Mouse (Mus musculus): ENCODE results near the gene Pagr1a.

DNA sequence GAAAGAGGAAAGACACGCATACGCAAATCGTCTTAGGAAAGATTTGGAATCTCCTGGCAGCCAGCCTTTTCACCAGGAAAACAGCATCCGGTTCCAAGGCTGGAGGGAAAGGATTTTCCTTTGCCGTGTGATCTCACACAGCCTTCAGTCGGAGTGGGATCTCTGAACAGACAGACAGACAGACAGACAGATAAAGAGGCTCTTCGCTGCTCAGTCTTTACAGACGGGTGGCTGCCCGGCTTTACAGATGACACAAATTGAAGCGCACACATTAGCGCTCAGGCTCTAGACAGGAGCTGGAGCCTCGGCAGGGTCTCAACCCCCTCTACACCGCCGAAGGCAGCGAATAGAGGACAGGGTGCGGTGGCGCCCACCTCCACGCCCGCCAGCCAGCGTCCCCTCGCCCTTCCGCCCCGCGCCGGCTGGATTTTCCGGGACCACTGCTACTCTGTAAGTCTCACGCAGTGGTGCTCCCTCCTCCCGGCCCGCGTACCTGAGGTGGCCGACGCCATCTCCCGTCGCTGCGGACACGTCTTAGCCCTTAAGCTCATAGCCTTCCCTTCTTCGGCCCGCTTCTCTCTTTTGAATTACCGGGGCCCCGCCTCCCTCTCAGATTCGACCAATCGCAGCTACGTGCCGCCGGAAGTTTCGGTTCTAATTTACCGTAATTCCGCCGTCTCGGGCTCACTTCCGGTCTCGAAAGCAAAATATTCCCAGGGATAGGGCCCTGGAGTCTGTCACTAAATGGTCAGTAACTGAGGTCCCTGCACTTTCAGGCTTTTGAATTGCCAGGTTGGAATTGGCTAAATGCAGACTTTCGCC, 24.9 kb upstream of the Pagr1a start, which contains the start of gene Kif22:
- TF ChIP-seq CTCF (IDR thresholded peaks at IDR 0.05; ENCODE audit: borderline replicate concordance, insufficient read depth, low read depth, low read length) = no peak
- TF ChIP-seq POLR2A (IDR thresholded peaks at IDR 0.05; ENCODE audit: borderline replicate concordance, insufficient read depth, low read length) = peak; percentile 49; the same call in 1 of the 2 replicates
